Mouse (Mus musculus) stomach, postnatal 0 days (tissue): ENCODE results near the gene Suclg1.
A peak's percentile ranks its signal among the peaks of the same experiment; 100 is the strongest.

Experiments used
- CTCF ChIP-seq: IDR thresholded peaks from 2 replicates; pipeline ENCODE4 v1.5.1; 2016; ENCODE audit warnings: antibody characterized with exemption, low read depth, mild to moderate bottlenecking, moderate library complexity
- EP300 ChIP-seq: optimal IDR thresholded peaks from 2 replicates; pipeline ENCODE3; 2016; ENCODE audit warnings: antibody characterized with exemption

GRCm38 (mm10) chr6:73248237-73249048 is at the start of gene Suclg1:
- no peak for TF ChIP-seq CTCF
- TF ChIP-seq EP300: peak; percentile 82
